Mouse (Mus musculus) ES-E14 (cell line): Measurements from ENCODE around the gene Xrra1. TPM values are rescaled to one million over a fixed set of nuclear protein-coding genes. Genes with fewer than 3 reads are reported as not detected.
"Not testable (repeated sequence)": the region's sequence is repeated elsewhere in the genome, so short reads cannot be mapped to it uniquely, and the experiment has no call there.

ENCODE experiments used
- DNase-seq: peaks from one replicate; pipeline ENCODE4 v3.0.0-alpha.2; 2013; ENCODE audit warnings: low read depth, low spot score
- H3K27ac ChIP-seq: 2 replicates; pipeline ENCODE4 v1.5.1; 2012; ENCODE audit warnings: low read depth, mild to moderate bottlenecking, low read length, moderate library complexity, mixed read lengths; ENCODE audit not compliant: poor library complexity, insufficient read depth, severe bottlenecking
- H3K36me3 ChIP-seq: 2 replicates; pipeline ENCODE4 v1.6.1; 2012; ENCODE audit warnings: mild to moderate bottlenecking, low read length, moderate library complexity, mixed read lengths; ENCODE audit not compliant: control insufficient read depth, poor library complexity, insufficient read depth, severe bottlenecking
- H3K4me1 ChIP-seq, 2 experiments: fragments of 150-350 bp in 1 of 2; sonication (generic) in 1 of 2; 2 replicates each; pipeline ENCODE4 v1.6.1; 2012; ENCODE audit warnings: low read length in 2 of 2, mild to moderate bottlenecking in 1 of 2, mixed read lengths in 1 of 2; ENCODE audit not compliant: control insufficient read depth in 2 of 2, insufficient read depth in 2 of 2, poor library complexity in 1 of 2
- H3K4me3 ChIP-seq, 2 experiments: fragments of 150-350 bp in 1 of 2; sonication (generic) in 1 of 2; 2 replicates each; pipeline ENCODE4 v1.5.1; 2012; ENCODE audit warnings: low read length in 2 of 2, low read depth in 1 of 2, mild to moderate bottlenecking in 1 of 2, mixed read lengths in 1 of 2; ENCODE audit not compliant: insufficient read depth in 1 of 2, poor library complexity in 1 of 2, severe bottlenecking in 1 of 2
- H3K9ac ChIP-seq: 2 replicates; pipeline ENCODE4 v1.6.1; 2012; ENCODE audit warnings: low read depth, mild to moderate bottlenecking, low read length, mixed read lengths; ENCODE audit not compliant: poor library complexity, insufficient read depth, severe bottlenecking
- H3K9me3 ChIP-seq: fragments of 150-350 bp; sonication (generic); 2 replicates; pipeline ENCODE4 v1.6.1; 2012; ENCODE audit warnings: low read depth, mild to moderate bottlenecking, low read length; ENCODE audit not compliant: control insufficient read depth, insufficient read depth
- CHD2 ChIP-seq: IDR thresholded peaks from 2 replicates; pipeline ENCODE4 v1.6.1; 2014; ENCODE audit warnings: mild to moderate bottlenecking, low read depth, low read length, inconsistent platforms
- HCFC1 ChIP-seq: IDR thresholded peaks from 2 replicates; pipeline ENCODE4 v1.6.1; 2012; ENCODE audit warnings: low read length, inconsistent platforms, borderline replicate concordance; ENCODE audit not compliant: insufficient read depth
- MAFK ChIP-seq: IDR thresholded peaks from 2 replicates; pipeline ENCODE4 v1.6.1; 2014; ENCODE audit warnings: mild to moderate bottlenecking, low read depth, low read length, inconsistent platforms; ENCODE audit not compliant: insufficient read depth
- ZC3H11A ChIP-seq: IDR thresholded peaks from 2 replicates; pipeline ENCODE4 v1.6.1; 2012; ENCODE audit warnings: low read depth, mild to moderate bottlenecking, inconsistent platforms, low read length, borderline replicate concordance
- ZNF384 ChIP-seq: IDR thresholded peaks from 2 replicates; pipeline ENCODE4 v1.6.1; 2012; ENCODE audit warnings: low read depth, low read length, inconsistent platforms
- in situ Hi-C, 2 experiments: fragments of 600-800 bp; cut with MboI; formaldehyde crosslinking; loops; one replicate each; pipeline ENCODE4 v1.15.1; 2025; ENCODE audit warnings: low sequenced_read_pairs in 2 of 2, inconsistent platforms in 1 of 2; ENCODE audit not compliant: unreplicated experiment in 2 of 2
- total RNA-seq: library from RNA; depleted of rRNA; stranded (reverse); fragments of 300-350 nt; gene quantifications from 2 replicates; pipeline ENCODE4 v1.2.3, GENCODE M21; 2012

Xrra1 gene
- total RNA-seq, 1 experiment: 0.40 TPM

DNA sequence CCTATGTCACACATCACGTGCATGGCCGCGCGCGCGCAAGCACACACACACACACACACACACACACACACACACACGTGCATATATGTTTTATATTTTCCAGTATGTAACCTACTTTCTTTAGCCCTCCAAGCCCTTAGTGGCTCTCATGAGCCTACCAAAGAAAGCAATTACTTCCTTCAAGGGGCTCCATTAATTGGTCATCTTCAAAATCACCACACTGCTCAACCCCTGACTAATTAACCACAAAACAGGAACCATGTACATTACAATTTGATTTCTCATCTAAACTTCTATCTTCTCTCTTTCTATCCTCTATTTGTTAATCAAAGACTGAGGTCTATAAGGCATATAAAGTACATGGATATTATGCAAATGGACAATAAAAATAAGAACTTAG is 97.2 kb downstream of the Xrra1 start:
- H3K9ac ChIP-seq: no peak overlapping the region
- TF ChIP-seq ZNF384: no peak
- no peak for TF ChIP-seq HCFC1
- TF ChIP-seq ZC3H11A: no peak
- TF ChIP-seq MAFK: no peak
- no peak overlapping the region for H3K27ac ChIP-seq
- in situ Hi-C loops: no loop called here
- H3K36me3 ChIP-seq: peaks cover 3% of the 10 kb centered on the region; the same call in 1 of the 2 replicates
- H3K4me1 ChIP-seq: 0 out of 4 replicates have a peak, but pooled peaks cover 1 to 2% of the 10 kb centered on the region in 2 experiments
- H3K4me3 ChIP-seq: no peak overlapping the region
- no peaks in the 10 kb centered on the region for H3K9me3 ChIP-seq
- no peak for DNase-seq

DNA sequence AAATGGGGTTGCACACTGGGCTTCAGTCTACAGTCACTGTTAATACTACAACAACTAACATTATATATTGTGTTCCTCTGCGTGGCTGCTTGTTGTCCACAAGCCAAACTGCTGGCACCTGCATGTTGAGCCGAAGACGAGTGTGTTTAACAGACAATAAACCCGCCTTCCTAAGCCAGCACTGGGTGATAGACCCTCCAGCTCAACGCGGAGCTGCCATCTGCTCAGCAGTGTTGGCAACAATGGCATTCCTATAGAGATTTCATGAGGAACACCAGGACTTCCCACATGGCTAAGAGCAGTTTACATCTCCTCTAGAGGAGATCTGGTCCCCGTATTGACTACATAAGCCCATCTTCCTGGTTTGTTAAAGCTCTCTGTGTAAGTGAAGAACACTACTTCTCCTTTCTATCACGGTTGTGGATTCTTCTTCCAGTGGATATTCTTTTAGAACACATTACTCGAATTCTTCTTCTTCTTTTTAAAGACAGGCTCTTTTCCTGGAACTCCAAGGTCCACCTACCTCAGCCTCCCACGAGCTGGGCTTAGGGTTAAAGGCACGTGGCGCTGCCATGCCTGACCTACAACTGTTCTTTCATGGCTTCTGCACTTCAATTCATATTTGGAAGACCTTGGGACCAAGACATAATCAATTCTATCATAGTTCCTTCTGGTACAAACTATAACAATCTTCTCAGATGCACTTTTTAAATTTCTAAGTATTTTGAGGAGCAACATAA is 98.5 kb downstream of the Xrra1 start:
- Histone ChIP-seq H3K4me3 (no peak overlapping the region), H3K27ac (no peak overlapping the region), H3K9ac (no peak overlapping the region), H3K4me1 (0 out of 4 replicates have a peak, but pooled peaks cover 1 to 2% of the 10 kb centered on the region in 2 experiments), H3K36me3 (peaks cover 3% of the 10 kb centered on the region; the same call in 1 of the 2 replicates), H3K9me3 (no peaks in the 10 kb centered on the region)
- in situ Hi-C loops: no loop called here
- no peak for TF ChIP-seq HCFC1
- TF ChIP-seq CHD2: no peak
- no peak for TF ChIP-seq ZNF384
- no peak for TF ChIP-seq MAFK
- TF ChIP-seq ZC3H11A: no peak
- no peak for DNase-seq

DNA sequence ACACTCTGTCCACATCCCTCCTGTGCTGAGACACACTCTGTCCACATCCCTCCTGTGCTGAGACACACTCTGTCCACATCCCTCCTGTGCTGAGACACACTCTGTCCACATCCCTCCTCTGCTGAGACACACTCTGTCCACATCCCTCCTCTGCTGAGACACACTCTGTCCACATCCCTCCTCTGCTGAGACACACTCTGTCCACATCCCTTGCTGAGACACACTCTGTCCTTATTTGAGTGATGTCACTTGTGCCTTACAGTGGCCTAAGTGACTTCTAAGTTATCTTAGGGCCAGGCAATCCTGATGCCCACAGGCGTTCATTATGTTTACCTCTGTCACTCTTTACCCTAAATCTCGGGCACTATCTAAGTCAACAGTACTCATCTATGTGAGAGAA is 101.7 kb downstream of the Xrra1 start:
- H3K27ac ChIP-seq, H3K4me3 ChIP-seq: not testable (repeated sequence)

DNA sequence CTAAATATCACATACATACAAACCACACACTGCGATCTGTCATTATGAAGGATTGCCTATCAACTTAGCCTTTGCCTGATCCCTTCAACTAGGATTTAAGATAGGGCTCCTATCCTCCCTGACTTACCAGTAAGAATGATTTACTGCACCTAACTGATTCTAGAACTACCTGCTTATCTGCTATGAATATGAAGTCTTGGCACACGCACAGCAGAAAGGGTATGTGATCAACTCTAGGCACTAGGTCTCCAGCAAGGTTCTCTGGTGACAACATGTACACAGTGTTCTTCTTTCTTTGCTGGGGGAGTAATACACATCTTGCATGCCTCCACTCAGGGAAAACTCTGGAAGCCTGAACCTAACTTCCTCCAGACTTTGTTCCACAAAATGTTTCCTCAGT is 102.6 kb downstream of the Xrra1 start:
- Histone ChIP-seq H3K4me3 (no peak overlapping the region), H3K9ac (no peak overlapping the region), H3K4me1 (peaks cover 4 to 7% of the 10 kb centered on the region in 2 experiments; a peak in 3 of 4 replicates), H3K27ac (no peak overlapping the region), H3K9me3 (no peaks in the 10 kb centered on the region), H3K36me3 (0 out of 2 replicates have a peak, but pooled peaks cover 2% of the 10 kb centered on the region)
- TF ChIP-seq CHD2 (no peak), MAFK (no peak), ZNF384 (no peak), HCFC1 (no peak), ZC3H11A (no peak)
- in situ Hi-C loops: no loop called here
- no peak for DNase-seq

More for the DNA sequence above, 101.7 kb downstream of the Xrra1 start:
- H3K9ac ChIP-seq, DNase-seq, in situ Hi-C loops, H3K4me1 ChIP-seq, H3K36me3 ChIP-seq, H3K9me3 ChIP-seq: not testable (repeated sequence)
